Mouse (Mus musculus): ENCODE measurements at regions not wholly inside any gene's neighbourhood (a gene's known extent, or its start where the extent isn't known, plus 50 kb on each side); places are given as distances from the start of the nearest gene placed in this dataset.

GRCm38 (mm10) chr3:72377387-72377786, 590.3 kb downstream of the Sis start:
- TF ChIP-seq CTCF (IDR thresholded peaks at IDR 0.05; ENCODE audit: borderline replicate concordance, insufficient read depth, low read depth, low read length) = no peak
- no peak for TF ChIP-seq POLR2A (IDR thresholded peaks at IDR 0.05; ENCODE audit: borderline replicate concordance, insufficient read depth, low read length)
